ENCODE assay signal across 18 mouse cellular contexts in the genomic region with DNA sequence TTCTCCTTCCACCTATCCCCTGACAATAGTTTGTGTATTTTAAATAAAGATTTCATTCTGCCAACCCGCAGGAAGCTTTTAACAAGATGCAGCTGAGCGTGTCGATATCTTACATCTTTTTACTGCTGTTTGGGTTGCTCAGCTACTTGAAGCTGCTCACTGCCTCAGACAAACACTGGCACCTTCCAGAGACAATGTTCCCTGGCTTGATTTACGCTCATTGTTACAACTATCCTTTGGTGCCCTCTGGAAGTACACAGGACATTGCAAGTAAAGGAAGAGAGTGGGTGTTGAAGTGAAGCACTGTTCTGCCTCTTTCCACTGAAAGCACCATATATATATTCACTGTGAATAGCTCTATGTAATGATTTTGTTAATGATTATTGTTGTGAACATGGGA. TPM values are rescaled to one million over a fixed set of nuclear protein-coding genes. Genes with fewer than 3 reads are reported as not detected.
DNase-seq lines count a peak whose midpoint lies in the region; ATAC-seq and TF ChIP-seq lines count a peak whose summit lies in the region.
"Had no signal": no experiment of that assay in that cellular context is flagged by ENCODE, and none has a peak within 500 bp of the region (broad histone marks: within the 10 kb centered on the region; RNA-seq: fewer than 3 reads in every experiment).

No protein-coding gene starts in this region.

- H3K9ac ChIP-seq in forebrain, postnatal 0 days: peak overlapping the region; percentile 81; the same call in 1 of the 2 replicates
- H3K9ac ChIP-seq in forebrain, embryonic 13.5 days: no peak overlapping the region
- H3K9ac ChIP-seq: embryonic facial prominence, embryonic 13.5 days; intestine, embryonic 15.5 days; kidney, embryonic 15.5 days; liver, postnatal 0 days had no signal

- H3K27me3 ChIP-seq in forebrain, postnatal 0 days (ENCODE audit: insufficient read depth, low read length): no peaks in the 10 kb centered on the region
- H3K27me3 ChIP-seq in forebrain, embryonic 13.5 days: no peaks in the 10 kb centered on the region; the same call in 1 of the 2 replicates

- no peak for ATAC-seq in forebrain, postnatal 0 days
- no peak for ATAC-seq in forebrain, embryonic 13.5 days
- ATAC-seq in CD4-positive, CD25-positive, alpha-beta regulatory T cell, adult 4 months: no peak
- ATAC-seq: intestine, embryonic 15.5 days; liver, postnatal 0 days had no signal

- 0 out of 2 replicates have a peak, but pooled peaks have one; percentile 9 for TF ChIP-seq CTCF in forebrain, postnatal 0 days (IDR thresholded peaks at IDR 0.05; ENCODE audit: low read depth)
- TF ChIP-seq CTCF in left cerebral cortex, adult 2 months (IDR thresholded peaks at IDR 0.05): peak; percentile 11; the same call in 1 of the 2 replicates

- WGBS in forebrain, postnatal 0 days: 44% methylated on average over 4 of the region's 4 CpGs
- WGBS in forebrain, embryonic 13.5 days: 68% methylated on average over 4 of the region's 4 CpGs

- intact Hi-C loops in left cerebral cortex, adult 2 months (cut with DNase I): loop anchor here (2.0 to 5.0 kb wide), 3 partner anchors 73 to 838 kb away; no protein-coding TSS in a partner anchor

- H3K4me2 ChIP-seq in forebrain, postnatal 0 days (ENCODE audit: low read depth): peak overlapping the region; percentile 72
- H3K4me2 ChIP-seq in forebrain, embryonic 13.5 days: no peak overlapping the region
- H3K4me2 ChIP-seq: embryonic facial prominence, embryonic 13.5 days; intestine, embryonic 15.5 days; kidney, embryonic 15.5 days had no signal

- DNase-seq in forebrain, postnatal 0 days: peak; percentile 30
- DNase-seq in left cerebral cortex, adult 2 months (ENCODE audit: extremely low spot score in 1 of 2, low spot score in 2 of 2): no peak
- no peak for DNase-seq in left cerebral cortex, adult 11 months (ENCODE audit: low spot score)
- peak; percentile 2 for DNase-seq in right cerebral cortex, postnatal 4 days
- DNase-seq in right cerebral cortex, postnatal 25 days: no peak
- DNase-seq in ovary, adult 18-20 months (ENCODE audit: low spot score): no peak
- DNase-seq: B cell, adult 2 months; cerebellum, adult 11 months; gastrocnemius, postnatal 25 days; heart, postnatal 10 days; liver, postnatal 0 days; thymus, adult 2 months had no signal

- no peaks in the 10 kb centered on the region for H3K36me3 ChIP-seq in forebrain, postnatal 0 days (ENCODE audit: insufficient read depth)
- no peaks in the 10 kb centered on the region for H3K36me3 ChIP-seq in forebrain, embryonic 13.5 days (ENCODE audit: poor library complexity, severe bottlenecking)
- H3K36me3 ChIP-seq: embryonic facial prominence, embryonic 13.5 days; intestine, embryonic 15.5 days; kidney, embryonic 15.5 days had no signal

- no peaks in the 10 kb centered on the region for H3K9me3 ChIP-seq in forebrain, postnatal 0 days (ENCODE audit: low read length)
- H3K9me3 ChIP-seq in forebrain, embryonic 13.5 days (replicated peaks): no peaks in the 10 kb centered on the region
- H3K9me3 ChIP-seq: embryonic facial prominence, embryonic 13.5 days; intestine, embryonic 15.5 days; kidney, embryonic 15.5 days had no signal

- H3K27ac ChIP-seq in forebrain, postnatal 0 days (ENCODE audit: low read depth, low read length): peak overlapping the region; percentile 95; the same call in 1 of the 2 replicates
- H3K27ac ChIP-seq in forebrain, embryonic 13.5 days: no peak overlapping the region
- H3K27ac ChIP-seq in left cerebral cortex, adult 2 months: peak overlapping the region; percentile 97
- H3K27ac ChIP-seq: embryonic facial prominence, embryonic 13.5 days; intestine, embryonic 15.5 days; kidney, embryonic 15.5 days; macrophage had no signal

- no peaks in the 10 kb centered on the region for H3K4me1 ChIP-seq in forebrain, postnatal 0 days (ENCODE audit: insufficient read depth)
- 0 out of 2 replicates have a peak, but pooled peaks cover 3% of the 10 kb centered on the region for H3K4me1 ChIP-seq in forebrain, embryonic 13.5 days
- H3K4me1 ChIP-seq: intestine, embryonic 15.5 days had no signal

- H3K4me3 ChIP-seq in forebrain, postnatal 0 days (ENCODE audit: low read depth, low read length): no peak overlapping the region
- no peak overlapping the region for H3K4me3 ChIP-seq in forebrain, embryonic 13.5 days
- H3K4me3 ChIP-seq in left cerebral cortex, adult 2 months: peak overlapping the region; percentile 66
- H3K4me3 ChIP-seq: embryonic facial prominence, embryonic 13.5 days; intestine, embryonic 15.5 days; kidney, embryonic 15.5 days had no signal

RNA-seq across cellular contexts. Expression of a gene that starts 2.2 kb away (rescaled TPM):
- 120 and 132 TPM in 2 replicates for total RNA-seq in forebrain, postnatal 0 days (2014; rRNA removed)
- 42.7 and 58.3 TPM in 2 replicates for polyA plus RNA-seq in forebrain, postnatal 0 days (2015; fragmentation: Nextera tagmentation; extraction: Ambion mirVana)
- 53.8 and 56.5 TPM in 2 replicates for polyA plus RNA-seq in forebrain, embryonic 13.5 days (2015; fragmentation: Nextera tagmentation; extraction: Ambion mirVana)
- 100 to 1,000 TPM; 307 to 330 TPM for total RNA-seq in left cerebral cortex, adult 2 months (2021)
- polyA plus RNA-seq in CD4-positive, CD25-positive, alpha-beta regulatory T cell, adult 4 months (2017; shearing (Covaris generic)): under 1 TPM in 1 of 2 experiments, not detected in 1; 0.39 TPM
- polyA plus RNA-seq: macrophage had no signal

Comparison
In these comparisons a context has a peak if more than half of its experiments do, and no peak if none do; other contexts are left out.
1. DNase-seq: peak in forebrain, postnatal 0 days (single experiment) and right cerebral cortex, postnatal 4 days (single experiment); none in left cerebral cortex, adult 2 months (0 of 2), left cerebral cortex, adult 11 months (single experiment), right cerebral cortex, postnatal 25 days (single experiment) and ovary, adult 18-20 months (single experiment).
2. RNA of a gene that starts 2.2 kb away (polyA plus RNA-seq): 42.7 to 58.3 TPM in forebrain, postnatal 0 days and 53.8 to 56.5 TPM in forebrain, embryonic 13.5 days; 0.39 TPM in CD4-positive, CD25-positive, alpha-beta regulatory T cell, adult 4 months; every median in the first group is over 10 times any median in the second.